Mouse (Mus musculus) left cerebral cortex, adult 9 months (tissue): ENCODE measurements around the gene Lipt1.

ENCODE experiments used
- DNase-seq, 2 experiments: peaks; one replicate each; pipeline ENCODE4 v3.0.0; 2022; ENCODE audit warnings: low spot score in 2 of 2

Gene Lipt1

DNA sequence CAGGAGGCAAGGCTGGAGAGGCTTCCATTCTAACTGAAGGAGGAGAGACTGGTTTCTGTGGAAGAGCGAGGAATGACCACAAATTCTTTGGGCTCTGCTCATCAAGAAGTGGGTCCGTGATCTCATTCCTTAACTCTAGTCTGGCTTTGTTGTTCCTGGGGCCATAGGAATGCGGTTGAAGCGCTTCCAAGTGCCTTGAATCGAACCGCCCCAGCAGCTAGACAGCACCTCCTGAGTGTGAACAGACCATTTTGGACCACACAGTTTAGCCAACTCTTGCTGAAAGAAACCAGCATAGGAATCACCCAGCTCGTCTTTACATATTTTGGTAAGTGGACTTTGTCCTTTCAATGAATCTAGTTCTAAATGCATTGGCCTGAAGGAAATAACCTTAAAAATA lies at the start of gene Lipt1:
Gene Lipt1 (plus strand): TSS at position 35 of the 400 bp plus-strand sequence.
- peak in 1 of 2 experiments; percentile 39 for DNase-seq

DNA sequence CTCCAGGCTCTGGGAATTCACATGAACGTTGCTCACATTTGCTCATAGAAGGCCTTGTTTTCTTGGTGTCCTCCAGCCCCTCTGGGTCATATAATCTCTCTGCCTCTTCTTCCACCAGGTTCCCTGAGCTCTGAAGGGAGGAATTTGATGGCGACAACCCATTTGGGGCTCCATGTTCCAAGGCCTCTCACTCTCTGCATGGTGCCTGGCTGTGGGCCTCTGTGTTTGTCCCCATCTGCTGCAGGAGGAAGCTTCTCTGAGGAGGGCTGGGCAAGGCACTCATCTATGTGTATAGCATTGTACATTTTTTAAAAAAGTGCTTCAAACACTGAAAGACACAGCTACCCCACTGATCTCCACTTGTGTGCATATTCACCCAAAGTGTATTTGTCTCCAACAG lies 39.9 kb upstream of the Lipt1 start:
- DNase-seq, result no peak

DNA sequence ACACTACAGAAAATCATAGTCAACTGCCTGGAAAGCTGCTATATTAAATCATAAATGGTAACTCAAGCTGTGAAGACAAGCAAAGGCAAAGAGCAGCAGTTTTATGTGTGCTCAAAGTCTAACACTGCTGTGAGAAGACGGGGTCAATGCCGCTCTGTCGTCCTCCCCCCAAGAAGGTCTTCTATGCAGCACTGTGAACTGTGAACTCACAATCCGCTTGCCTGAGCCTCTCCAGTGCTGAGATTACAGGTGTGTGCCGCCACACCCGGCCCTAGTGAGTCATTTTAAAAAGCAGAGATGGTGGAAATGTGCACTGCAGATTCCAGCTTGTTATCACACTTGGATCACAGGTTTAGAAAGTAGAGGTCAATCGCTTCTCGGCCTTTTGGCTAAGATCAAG lies 24.7 kb upstream of the Lipt1 start:
- no peak for DNase-seq

DNA sequence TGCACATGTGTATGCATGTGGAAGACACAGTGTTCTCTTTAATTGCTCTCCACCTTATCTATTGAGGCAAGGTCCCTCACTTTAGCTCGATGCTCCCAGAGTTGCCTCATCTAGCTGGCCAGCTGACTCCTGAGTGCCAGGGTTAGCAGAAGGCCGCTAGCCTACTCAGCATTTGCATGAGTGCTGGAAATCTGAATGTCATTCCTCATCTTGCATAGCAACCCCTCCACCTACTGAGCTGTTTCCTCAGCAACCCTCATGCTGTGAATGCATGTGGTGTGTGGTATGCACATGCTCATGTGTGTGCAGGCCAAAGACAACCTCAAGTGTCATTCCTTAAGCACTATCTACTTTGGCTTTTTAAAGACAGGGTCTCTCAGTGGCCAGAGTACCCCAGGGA lies 20.8 kb upstream of the Lipt1 start:
- no peak for DNase-seq

DNA sequence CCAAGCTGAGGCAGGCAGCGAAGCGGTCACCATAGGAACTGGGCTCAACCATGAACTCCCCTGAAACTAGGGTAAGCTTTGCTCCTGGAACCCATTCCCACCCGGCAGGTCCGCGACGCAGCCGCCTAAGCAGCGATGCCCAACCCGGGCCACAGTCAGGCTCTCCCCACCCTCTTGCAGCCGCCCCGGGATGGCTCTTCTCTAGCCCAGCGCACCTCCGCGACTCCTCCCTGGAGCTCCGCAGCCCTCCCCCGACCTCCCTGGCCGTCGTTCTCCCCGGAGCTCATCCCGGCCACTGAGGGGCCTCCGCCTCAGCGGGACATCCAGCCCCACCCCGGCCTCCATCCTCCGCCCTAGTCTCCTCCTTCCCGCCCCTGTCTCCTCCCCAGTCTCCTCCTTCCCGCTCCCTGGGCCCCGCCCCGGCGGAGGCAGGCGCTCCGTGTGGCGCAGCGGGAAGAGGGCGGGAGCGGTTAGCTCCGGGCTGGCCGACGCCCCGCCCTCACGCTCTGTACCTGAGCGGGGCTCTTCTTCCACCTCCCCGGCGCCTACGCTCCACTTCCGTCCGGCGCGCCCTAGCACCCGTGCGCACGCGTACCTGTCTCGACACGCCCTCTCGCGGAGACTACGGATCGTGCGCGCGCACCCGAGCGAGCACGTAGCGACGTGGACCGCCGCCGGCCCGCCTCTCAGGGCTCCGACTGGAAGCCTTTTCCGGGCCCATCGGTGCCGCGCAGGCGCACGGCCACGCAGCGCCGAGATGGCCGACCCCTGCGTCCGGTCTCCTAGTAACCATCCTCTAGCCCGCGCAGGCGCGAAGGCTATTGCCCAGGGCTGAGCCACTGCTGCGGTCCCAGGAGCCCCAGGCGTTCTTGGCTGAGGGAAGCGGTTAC lies 6.8 kb upstream of the Lipt1 start:
- peak; percentile 99 to 100 for DNase-seq

DNA sequence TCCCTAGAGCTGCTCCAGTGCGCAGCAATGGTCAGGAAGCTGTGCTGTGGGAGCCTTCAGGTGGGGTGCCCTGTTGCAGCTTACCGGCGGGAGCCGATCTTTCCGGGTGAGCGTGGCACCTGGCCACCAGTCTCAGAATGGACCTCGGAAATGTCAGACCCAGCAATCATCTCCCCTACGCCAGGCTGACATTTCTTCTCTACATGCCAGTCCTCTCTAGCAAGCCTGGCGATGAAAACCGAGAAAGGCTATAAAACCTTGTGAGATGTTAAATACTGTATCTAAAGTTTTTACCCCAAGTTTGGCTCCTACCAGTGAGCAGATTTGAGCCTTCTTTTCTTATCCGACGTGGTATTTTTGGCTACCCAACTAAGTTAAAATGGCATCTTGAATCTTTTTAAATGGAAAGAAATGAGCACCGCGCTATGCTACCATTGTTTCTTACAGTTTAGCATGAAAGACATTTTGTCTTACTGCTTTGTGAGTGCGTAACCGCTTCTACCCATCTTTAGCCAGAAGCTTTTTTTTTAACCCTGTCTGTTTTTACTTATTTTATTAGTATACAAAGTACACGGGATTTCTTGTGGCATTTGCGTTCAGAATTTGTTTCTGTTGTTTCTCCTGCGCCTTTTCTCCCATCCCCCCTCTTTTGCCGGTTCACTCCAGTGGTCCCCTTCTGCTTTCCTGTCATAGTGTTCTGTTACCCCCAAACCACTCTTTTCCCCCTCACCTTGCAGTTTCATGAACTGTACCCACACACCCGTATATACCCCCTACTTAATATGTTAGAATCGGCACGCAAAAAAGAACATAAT lies 5.9 kb upstream of the Lipt1 start:
- DNase-seq, result no peak

DNA sequence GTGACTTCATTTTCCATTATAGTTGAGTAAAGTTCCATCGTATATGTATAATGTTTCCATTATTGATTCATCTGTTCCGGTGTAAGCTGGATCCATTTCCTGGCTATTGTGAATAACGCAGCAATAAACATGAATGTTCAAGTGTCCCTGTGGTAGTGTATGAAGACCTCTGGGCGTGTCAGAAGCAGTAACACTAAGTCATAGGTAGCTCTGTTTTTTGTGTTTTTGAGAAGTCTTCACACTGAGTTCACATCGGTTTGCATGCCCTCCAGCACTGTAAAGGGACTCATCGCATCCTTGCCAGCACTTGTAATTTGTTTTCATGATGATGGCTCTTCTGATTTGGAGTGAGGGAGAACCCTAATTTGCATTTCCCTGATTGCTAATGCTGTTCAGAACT lies 5.3 kb upstream of the Lipt1 start, which contains the start of gene Tsga10:
Gene Tsga10 (minus strand): TSS at position 144 of the 400 bp plus-strand sequence.
- DNase-seq, result no peak

DNA sequence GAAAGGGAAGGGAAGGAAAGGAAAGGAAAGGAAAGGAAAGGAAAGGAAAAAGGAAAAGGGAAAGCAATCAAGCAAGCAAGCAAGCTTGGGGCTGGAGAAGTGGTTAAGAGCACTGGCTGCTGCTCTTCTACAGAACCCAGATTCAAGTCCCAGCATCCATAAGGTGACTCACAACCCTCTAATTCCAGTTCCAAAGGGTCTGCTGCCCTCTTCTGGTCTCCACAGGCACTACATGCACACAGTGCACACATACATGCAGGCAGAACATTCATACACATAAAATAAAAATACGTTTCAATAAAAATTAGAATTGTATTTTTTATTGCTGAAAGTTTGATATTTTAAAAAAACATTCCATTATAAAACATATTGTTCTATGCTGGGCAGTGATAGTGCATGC lies 4.5 kb upstream of the Lipt1 start:
- peak in 1 of 2 experiments; percentile 50 for DNase-seq

DNA sequence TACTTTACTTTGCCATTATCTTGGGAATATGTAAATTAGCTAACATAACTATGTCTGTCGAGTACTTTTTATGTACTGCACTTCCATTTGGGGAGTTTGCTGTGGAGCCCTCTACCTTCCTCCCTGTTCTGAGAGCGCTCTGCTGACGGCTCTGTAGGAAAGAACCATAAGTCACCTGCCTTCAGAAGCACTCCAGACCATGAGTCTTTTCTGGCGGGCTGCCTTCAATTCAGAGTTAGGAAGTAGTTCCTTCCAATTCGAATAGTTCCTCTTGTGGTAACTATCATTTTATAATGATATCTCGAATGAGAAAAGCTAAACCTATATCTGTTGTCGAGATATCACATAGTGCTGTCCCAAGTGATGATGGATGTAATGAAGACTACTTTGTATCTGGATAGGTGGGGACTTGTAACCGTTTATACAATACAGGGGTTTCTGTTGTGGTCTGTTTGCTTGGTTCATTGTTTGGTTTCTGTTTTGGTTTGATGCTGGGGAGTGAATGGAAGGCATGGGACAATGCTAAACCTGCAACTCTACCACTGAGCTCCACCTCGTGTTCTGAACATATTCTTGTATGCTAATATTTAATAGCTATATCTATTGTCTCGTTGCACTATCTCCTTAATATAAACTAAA lies 3.7 kb upstream of the Lipt1 start:
- DNase-seq, result no peak

DNA sequence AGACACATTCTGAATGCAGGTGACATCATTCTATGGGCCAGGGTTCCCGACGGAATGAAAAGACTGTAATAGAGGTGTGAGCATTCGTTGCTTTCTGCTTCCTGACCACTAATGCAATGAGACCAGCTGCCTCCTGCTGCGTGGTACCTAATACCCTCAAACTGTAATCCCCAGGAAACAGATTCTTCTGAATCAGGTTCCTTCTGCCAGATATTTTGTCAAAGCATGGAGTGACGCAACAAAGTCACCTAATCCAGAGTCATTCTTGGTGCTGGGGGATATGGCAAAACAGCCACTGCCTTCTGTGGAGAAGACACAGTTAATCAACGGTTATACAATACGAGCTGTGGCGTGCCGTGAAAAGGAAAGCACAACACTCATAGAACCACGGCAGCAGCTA lies 2.9 kb upstream of the Lipt1 start:
- no peak for DNase-seq

DNA sequence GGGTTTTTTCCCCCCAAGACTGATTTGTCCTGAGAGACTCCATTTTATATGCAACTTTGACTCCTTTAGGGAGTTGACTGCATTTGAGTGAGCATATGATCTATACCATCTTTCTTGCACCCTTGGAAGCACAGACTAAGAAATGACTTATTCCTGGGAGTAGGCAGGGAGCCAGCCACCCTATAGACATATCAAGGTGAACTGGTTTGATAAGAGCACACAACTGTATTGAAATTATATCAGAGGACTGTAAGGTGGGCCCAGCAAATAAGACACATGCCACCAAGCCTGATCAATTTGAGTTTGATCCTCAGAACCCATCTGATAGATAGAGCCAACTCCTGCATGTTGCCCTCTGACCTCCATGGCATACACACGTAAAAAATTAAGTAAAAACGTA lies 2.2 kb upstream of the Lipt1 start:
- no peak for DNase-seq

DNA sequence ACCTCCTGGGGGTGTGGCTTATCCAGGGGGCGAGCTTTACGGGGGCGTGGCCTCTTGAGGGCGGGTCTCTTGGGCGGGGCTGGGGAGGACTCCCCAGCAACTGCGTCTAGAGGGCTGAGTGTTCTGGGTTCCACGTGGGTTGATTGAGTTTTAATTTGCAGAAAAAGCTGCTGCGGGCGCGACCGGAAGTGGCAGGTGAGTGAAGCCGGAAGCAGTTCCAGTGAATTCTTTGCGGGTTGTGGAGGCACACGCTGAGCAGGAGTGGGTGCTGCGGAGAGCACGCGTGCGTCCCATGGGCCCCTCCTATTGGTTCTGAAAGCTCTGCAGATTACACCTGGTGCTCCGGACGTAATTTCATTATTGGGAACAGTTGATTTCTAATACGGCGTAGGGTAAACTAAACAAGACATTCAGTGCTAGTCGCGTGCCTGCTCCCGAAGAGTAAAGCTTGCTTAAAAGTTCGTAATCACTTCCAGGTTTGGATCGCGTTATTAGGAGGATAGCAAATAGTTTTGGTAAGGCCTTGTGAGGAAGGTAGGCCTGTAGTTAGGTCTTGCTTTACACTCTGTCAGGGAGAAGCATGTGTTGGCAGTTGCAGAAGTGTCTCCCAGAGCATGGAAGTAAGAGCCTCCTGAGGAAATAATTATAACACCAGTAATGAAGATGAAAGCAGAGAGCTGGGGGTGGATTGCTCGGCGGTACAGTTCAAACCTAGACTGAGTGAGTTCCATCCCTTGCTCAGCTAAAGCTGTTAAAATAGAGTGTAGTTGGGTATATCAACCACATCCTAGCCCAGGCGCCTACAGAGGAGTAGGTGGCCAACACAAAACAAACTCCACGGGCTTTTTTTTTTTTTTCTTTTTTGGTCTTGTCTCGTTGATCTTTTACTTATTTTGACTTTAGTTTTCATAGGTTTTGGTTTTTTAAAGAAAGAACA lies 861 bp downstream of the Lipt1 start:
- DNase-seq, result peak; percentile 80 to 81

DNA sequence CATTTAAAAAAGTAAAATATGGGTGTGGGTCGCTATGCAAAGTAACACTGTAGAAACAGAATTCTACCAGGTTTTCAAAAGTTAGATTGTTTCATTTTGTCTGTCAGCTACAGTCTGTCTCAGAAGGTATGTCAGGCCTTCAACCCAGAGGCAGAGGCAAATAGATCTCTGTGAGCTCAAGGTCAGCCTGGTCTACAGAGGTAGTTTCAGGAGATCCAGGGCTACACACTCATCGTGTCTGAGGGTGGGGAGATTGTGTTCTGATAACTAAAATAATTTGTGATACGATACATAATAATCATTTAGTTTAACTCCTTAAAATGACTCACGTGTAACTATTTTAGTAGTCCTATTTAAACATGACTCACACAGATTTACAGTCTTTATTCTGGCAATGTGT lies 1.6 kb downstream of the Lipt1 start:
- DNase-seq, result no peak

DNA sequence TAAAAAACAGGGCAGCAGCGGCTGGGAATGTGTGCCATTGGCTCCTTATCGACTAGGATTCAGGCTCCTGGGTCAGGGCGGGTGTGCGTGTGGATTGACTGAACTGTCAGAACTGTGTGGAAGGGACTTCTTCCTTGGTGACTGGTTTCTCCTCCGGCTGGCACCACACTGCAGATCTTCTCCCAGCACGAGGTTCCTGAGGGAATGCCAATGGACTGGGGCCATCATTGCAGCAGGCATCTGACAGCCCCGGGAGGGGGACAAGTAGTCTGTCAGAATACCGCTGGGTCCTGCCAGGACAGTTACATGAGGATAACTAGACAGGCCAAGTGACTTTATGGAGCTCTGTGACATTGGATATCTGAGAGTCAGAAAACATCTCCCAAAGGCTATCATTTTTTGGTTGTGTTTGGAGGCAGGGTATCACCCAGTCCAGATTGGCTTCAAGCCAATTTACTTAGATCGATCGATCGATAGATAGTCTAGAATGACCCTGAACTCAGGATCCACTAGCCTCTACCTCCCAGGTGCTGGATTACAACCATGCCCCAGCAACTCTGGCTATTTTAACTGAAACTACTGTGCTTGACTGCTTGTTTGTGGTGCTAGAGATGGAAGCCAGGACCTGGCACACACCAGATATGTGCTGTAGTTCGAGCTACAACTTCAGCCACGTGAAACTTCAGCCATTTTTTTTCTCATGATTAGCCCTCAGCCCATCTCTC lies 6.4 kb downstream of the Lipt1 start:
- no peak for DNase-seq

DNA sequence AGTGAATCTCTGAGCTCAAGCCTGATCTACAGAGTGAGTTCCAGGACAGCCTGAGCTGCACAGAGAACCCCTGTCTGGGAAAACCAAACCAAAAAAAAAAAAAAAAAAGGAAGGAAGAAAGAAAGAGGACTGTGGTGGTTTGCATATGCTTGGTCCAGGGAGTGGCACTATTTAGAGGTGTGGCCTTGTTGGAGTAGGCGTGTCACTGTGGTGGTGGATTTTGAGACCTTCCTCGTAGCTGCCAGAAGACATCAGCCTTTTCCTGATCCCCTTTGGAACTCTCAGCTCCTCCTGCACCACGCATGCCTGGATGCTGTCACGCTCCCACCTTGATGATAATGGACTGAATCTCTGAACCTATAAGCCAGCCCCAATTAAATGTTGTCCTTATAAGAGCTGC lies 11.9 kb downstream of the Lipt1 start:
- no peak for DNase-seq

DNA sequence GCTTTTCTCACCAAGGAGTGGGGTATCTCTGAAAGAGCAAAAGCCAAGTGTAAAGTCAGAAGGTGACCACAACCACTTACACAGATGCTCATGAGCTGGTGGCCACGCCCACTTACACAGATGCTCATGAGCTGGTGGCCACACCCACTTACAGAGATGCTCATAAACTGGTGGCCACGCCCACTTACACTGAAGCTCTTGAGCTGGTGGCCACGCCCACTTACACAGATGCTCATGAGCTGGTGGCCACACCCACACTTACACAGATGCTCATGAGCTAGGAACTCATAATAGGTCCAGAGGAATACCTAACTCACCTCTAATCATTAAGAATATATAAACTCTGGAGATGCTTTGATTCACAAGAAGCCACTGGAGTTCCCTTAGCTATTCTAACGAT lies 12.9 kb downstream of the Lipt1 start:
- no peak for DNase-seq

DNA sequence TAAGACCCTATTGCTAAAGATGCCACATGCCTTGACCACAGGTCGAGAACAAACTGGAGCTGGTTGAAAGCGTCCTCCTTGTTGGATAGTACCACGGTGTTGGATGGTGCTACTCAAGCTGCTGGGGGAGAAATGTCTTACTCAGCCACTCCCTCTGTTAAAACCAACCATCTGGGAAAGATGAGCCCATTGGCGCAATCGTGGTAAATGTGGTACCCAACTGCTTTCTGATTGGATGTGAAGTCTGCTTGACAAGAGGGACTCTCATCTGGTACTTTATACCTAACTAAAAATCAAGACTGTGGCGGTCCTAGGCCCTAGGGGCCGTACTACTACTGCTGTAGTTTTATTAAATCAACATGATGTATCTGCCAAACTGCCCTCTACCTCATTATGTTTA lies 17.7 kb downstream of the Lipt1 start:
- no peak for DNase-seq

DNA sequence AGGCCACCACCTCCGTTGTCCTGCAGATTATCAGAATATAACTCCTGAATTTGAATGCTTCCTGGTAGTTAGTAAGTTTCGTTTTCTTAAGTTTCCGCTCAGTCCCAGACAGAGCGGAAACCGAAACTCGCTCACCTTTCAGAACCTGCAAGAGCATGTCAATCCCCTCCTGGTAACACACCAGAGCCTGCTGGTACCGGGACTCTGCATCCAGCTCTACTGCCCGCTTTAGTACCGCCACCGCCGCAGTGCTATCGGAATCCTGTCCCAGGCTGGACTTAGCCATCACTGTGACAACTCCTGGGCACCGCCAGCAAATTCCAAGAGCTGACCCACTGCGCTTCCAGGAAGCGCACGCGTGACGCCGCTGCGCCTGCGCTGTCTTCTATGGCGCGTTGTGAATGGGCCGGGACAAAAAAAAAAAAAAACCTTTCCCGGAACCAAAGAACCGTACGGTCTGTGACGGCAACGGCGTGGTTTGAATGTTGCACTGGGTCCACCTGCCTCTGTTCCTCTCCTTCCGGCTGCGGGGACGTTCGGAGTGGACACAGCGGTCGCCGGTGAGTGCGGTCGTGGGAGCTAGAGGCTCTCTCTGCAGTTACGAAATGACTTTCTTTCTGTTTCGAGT lies 18.6 kb downstream of the Lipt1 start, which contains the start of the genes Mitd1 and Mrpl30:
Gene Mitd1 (minus strand): TSS at position 387 of the 628 bp plus-strand sequence.
Gene Mrpl30 (plus strand): TSS at position 453 of the 628 bp plus-strand sequence.
- DNase-seq, result peak; percentile 64 to 92

DNA sequence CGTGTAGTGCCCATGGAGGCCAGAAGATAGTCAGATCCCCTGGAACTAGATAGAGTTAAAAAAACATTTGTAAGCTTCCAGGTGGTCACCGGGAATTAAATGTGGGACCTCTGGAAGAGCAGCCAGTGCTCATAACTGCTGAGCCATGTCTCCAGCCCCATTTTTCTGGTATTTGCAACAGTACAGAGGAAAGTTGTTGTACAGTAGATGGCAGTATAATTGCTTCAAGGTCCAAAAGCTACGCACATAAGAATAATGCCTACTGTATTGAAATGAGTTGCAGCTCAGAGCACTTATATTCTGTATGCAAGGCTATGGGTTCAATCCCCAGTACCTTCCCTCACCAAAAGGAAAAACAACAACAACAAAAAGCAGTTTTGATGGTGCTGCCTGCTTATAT lies 19.9 kb downstream of the Lipt1 start:
- no peak for DNase-seq

DNA sequence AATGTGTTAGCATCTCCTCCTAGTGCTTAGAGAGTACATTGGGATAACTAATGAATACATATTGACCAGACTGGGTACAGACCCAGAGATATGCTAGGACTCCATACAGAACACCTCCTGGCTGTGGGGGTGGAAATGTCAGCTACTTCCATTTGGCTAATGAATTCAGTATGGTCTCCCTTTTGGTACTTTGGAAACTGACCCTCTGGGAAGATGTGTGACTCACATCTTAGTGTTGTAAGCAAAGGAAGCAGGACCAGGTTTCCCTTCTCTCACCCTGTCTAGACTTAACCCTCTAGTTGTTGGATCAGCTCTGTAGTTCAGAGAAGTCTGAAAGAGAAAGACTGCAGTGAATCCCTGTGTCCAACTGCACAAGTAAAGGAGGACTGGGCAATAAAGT lies 23.1 kb downstream of the Lipt1 start:
- DNase-seq, result no peak
